Mouse (Mus musculus) hindbrain, embryonic 16.5 days (tissue): ENCODE data around the gene Chst3. TPM values are rescaled to one million over a fixed set of nuclear protein-coding genes. Genes with fewer than 3 reads are reported as not detected.

ENCODE experiments used
- ATAC-seq: fragments of 200-750 bp; cut with Nextera tagmentation; 2 replicates; pipeline ENCODE4 v1.8.0; 2017; ENCODE audit warnings: moderate TSS enrichment, moderate library complexity
- H3K27ac ChIP-seq: fragments of 300-500 bp; sonication (generic); 2 replicates; pipeline ENCODE4 v1.5.1; 2014; ENCODE audit warnings: low read depth, mild to moderate bottlenecking, control low read depth, low read length, moderate library complexity
- H3K27me3 ChIP-seq: fragments of 300-500 bp; sonication (generic); replicated peaks from 2 replicates; pipeline ENCODE4 v1.6.1; 2014; ENCODE audit warnings: low read length; ENCODE audit not compliant: control insufficient read depth, insufficient read depth
- H3K36me3 ChIP-seq: fragments of 300-500 bp; sonication (generic); 2 replicates; pipeline ENCODE4 v1.6.1; 2014; ENCODE audit warnings: mild to moderate bottlenecking, low read length, moderate library complexity, mixed read lengths; ENCODE audit not compliant: control insufficient read depth, insufficient read depth
- H3K4me1 ChIP-seq: fragments of 300-500 bp; sonication (generic); 2 replicates; pipeline ENCODE4 v1.6.1; 2014; ENCODE audit warnings: low read depth, low read length; ENCODE audit not compliant: control insufficient read depth, insufficient read depth
- H3K4me2 ChIP-seq: fragments of 300-500 bp; sonication (generic); 2 replicates; pipeline ENCODE4 v1.6.1; 2014; ENCODE audit warnings: mild to moderate bottlenecking, low read length, control low read depth, moderate library complexity
- H3K4me3 ChIP-seq: fragments of 300-500 bp; sonication (generic); 2 replicates; pipeline ENCODE4 v1.5.1; 2014; ENCODE audit warnings: mild to moderate bottlenecking, low read length, control low read depth, moderate library complexity
- H3K9ac ChIP-seq: fragments of 300-500 bp; sonication (generic); 2 replicates; pipeline ENCODE4 v1.6.1; 2014; ENCODE audit warnings: low read depth, mild to moderate bottlenecking, control low read depth, low read length, moderate library complexity
- H3K9me3 ChIP-seq: fragments of 300-500 bp; sonication (generic); 2 replicates; pipeline ENCODE4 v1.6.1; 2014; ENCODE audit warnings: mild to moderate bottlenecking, low read length, moderate library complexity; ENCODE audit not compliant: control insufficient read depth
- WGBS: fragments of 180-500 bp; shearing (Covaris S2); extraction: QIAGEN DNeasy Blood & Tissue Kit; methylation state at CpG from one replicate; pipeline ENCODE4 v1.1.7; 2014; 5-methylcytosine and 5-hydroxymethylcytosine counted together
- polyA plus RNA-seq: library from polyadenylated mRNA; unstranded; fragments of >200 nt; fragmentation: Nextera tagmentation; extraction: Ambion mirVana; gene quantifications from 2 replicates; pipeline ENCODE4 v1.2.1, GENCODE M21; 2015

Chst3 gene
- polyA plus RNA-seq, 1 experiment from 2014 or later = 1.7 TPM

GRCm38 (mm10) chr10:60210468-60210867 is 8.6 kb downstream of the Chst3 start:
- Histone ChIP-seq H3K9ac (no peak overlapping the region), H3K9me3 (no peaks in the 10 kb centered on the region), H3K27me3 (no peaks in the 10 kb centered on the region), H3K27ac (no peak overlapping the region), H3K4me2 (no peak overlapping the region), H3K4me3 (no peak overlapping the region), H3K4me1 (peaks cover 32% of the 10 kb centered on the region), H3K36me3 (no peaks in the 10 kb centered on the region)
- ATAC-seq = no peak
- WGBS = 62% methylated on average over 2 of the region's 2 CpGs

GRCm38 (mm10) chr10:60209237-60209636 is 9.8 kb downstream of the Chst3 start:
- Histone ChIP-seq H3K36me3 (no peaks in the 10 kb centered on the region), H3K27ac (peak overlapping the region; percentile 34; the same call in 1 of the 2 replicates)

GRCm38 (mm10) chr10:60207166-60207705 is 11.8 kb downstream of the Chst3 start:
- Histone ChIP-seq H3K27me3 (no peaks in the 10 kb centered on the region), H3K36me3 (no peaks in the 10 kb centered on the region), H3K9me3 (no peaks in the 10 kb centered on the region), H3K27ac (no peak overlapping the region), H3K4me3 (no peak overlapping the region), H3K4me2 (no peak overlapping the region), H3K4me1 (peaks cover 17% of the 10 kb centered on the region), H3K9ac (no peak overlapping the region)
- ATAC-seq = no peak
- 81% methylated on average over 8 of the region's 8 CpGs for WGBS

More at GRCm38 (mm10) chr10:60209237-60209636, 9.8 kb downstream of the Chst3 start:
- H3K4me2 ChIP-seq = no peak overlapping the region
- WGBS = 26% methylated on average over 5 of the region's 5 CpGs
- peaks cover 30% of the 10 kb centered on the region for H3K4me1 ChIP-seq
- no peaks in the 10 kb centered on the region for H3K9me3 ChIP-seq
- no peak overlapping the region; the same call in 1 of the 2 replicates for H3K9ac ChIP-seq
- no peaks in the 10 kb centered on the region for H3K27me3 ChIP-seq
- no peak overlapping the region for H3K4me3 ChIP-seq
- ATAC-seq = peak; percentile 53; the same call in 1 of the 2 replicates

- WGBS = 81% methylated on average over 9 of the region's 9 CpGs
- H3K9ac ChIP-seq = no peak overlapping the region
Measured at GRCm38 (mm10) chr10:60205601-60206241, 13.3 kb downstream of the Chst3 start.

GRCm38 (mm10) chr10:60202785-60203184 is 16.3 kb downstream of the Chst3 start:
- WGBS = 7% methylated on average over 5 of the region's 5 CpGs
- H3K36me3 ChIP-seq = no peaks in the 10 kb centered on the region
- H3K9me3 ChIP-seq = no peaks in the 10 kb centered on the region
- peak; percentile 93 for ATAC-seq
- no peaks in the 10 kb centered on the region for H3K27me3 ChIP-seq
- H3K27ac ChIP-seq = peak overlapping the region; percentile 74
- H3K4me2 ChIP-seq = no peak overlapping the region
- H3K9ac ChIP-seq = no peak overlapping the region
- H3K4me1 ChIP-seq = no peaks in the 10 kb centered on the region
- H3K4me3 ChIP-seq = no peak overlapping the region

More at GRCm38 (mm10) chr10:60205601-60206241, 13.3 kb downstream of the Chst3 start:
- H3K4me1 ChIP-seq = peaks cover 12% of the 10 kb centered on the region
- no peak overlapping the region for H3K4me2 ChIP-seq
- no peaks in the 10 kb centered on the region for H3K27me3 ChIP-seq
- H3K36me3 ChIP-seq = no peaks in the 10 kb centered on the region
- H3K4me3 ChIP-seq = no peak overlapping the region
- no peak overlapping the region for H3K27ac ChIP-seq
- no peaks in the 10 kb centered on the region for H3K9me3 ChIP-seq
- ATAC-seq = no peak

GRCm38 (mm10) chr10:60200996-60201395 is 18.1 kb downstream of the Chst3 start:
- WGBS = 69% methylated on average over 6 of the region's 6 CpGs
- H3K27ac ChIP-seq = no peak overlapping the region
- H3K4me1 ChIP-seq = no peaks in the 10 kb centered on the region
- no peaks in the 10 kb centered on the region for H3K27me3 ChIP-seq
- no peak overlapping the region for H3K4me3 ChIP-seq
- H3K36me3 ChIP-seq = no peaks in the 10 kb centered on the region
- no peak for ATAC-seq
- no peak overlapping the region for H3K9ac ChIP-seq
- H3K4me2 ChIP-seq = no peak overlapping the region
- H3K9me3 ChIP-seq = no peaks in the 10 kb centered on the region

- 83% methylated on average over 6 of the region's 6 CpGs for WGBS
- Histone ChIP-seq H3K27me3 (no peaks in the 10 kb centered on the region), H3K9me3 (no peaks in the 10 kb centered on the region), H3K4me2 (no peak overlapping the region), H3K36me3 (no peaks in the 10 kb centered on the region), H3K4me3 (no peak overlapping the region), H3K9ac (no peak overlapping the region), H3K4me1 (peaks cover 11% of the 10 kb centered on the region), H3K27ac (no peak overlapping the region)
- ATAC-seq = no peak
Measured at GRCm38 (mm10) chr10:60199378-60199777, 19.7 kb downstream of the Chst3 start.

GRCm38 (mm10) chr10:60197406-60197821 is 21.6 kb downstream of the Chst3 start:
- no peak overlapping the region for H3K4me3 ChIP-seq
- 54% methylated on average over 10 of the region's 10 CpGs for WGBS
- H3K4me1 ChIP-seq = peaks cover 22% of the 10 kb centered on the region
- no peak overlapping the region for H3K27ac ChIP-seq
- H3K9ac ChIP-seq = no peak overlapping the region
- H3K27me3 ChIP-seq = no peaks in the 10 kb centered on the region
- no peak overlapping the region for H3K4me2 ChIP-seq
- no peaks in the 10 kb centered on the region for H3K9me3 ChIP-seq
- H3K36me3 ChIP-seq = no peaks in the 10 kb centered on the region
- no peak for ATAC-seq

- no peak overlapping the region for H3K4me2 ChIP-seq
- no peak overlapping the region for H3K4me3 ChIP-seq
- no peaks in the 10 kb centered on the region for H3K27me3 ChIP-seq
- H3K9me3 ChIP-seq = no peaks in the 10 kb centered on the region
- 60% methylated on average over 5 of the region's 5 CpGs for WGBS
- no peak overlapping the region for H3K9ac ChIP-seq
- no peaks in the 10 kb centered on the region for H3K36me3 ChIP-seq
- ATAC-seq = no peak
- no peak overlapping the region for H3K27ac ChIP-seq
- H3K4me1 ChIP-seq = peaks cover 22% of the 10 kb centered on the region
Measured at GRCm38 (mm10) chr10:60196971-60197370, 22.1 kb downstream of the Chst3 start.
